Comparison of ENCODE assay signal across 21 mouse cellular contexts in the genomic region with DNA sequence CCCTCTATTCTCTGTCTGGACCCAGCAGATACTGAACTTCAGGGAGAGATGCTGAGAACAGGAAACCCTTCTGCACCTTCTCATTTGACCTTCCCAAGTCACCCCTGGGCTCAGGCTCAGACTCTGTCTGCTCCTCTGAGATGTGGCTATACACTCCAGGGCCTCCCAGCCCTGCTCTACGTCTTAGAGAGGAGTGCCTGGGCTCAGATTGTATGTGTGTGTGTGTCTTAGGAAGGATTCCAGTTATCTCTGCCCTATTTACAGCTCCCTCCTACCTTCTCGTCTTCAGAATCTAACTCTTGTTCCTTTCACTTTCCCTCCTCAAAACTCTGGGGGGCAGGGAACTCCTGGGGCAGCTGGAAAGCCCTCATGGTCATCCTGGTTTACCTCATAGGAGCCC. TPM values are rescaled to one million over a fixed set of nuclear protein-coding genes. Genes with fewer than 3 reads are reported as not detected.
DNase-seq lines count a peak whose midpoint lies in the region; ATAC-seq and TF ChIP-seq lines count a peak whose summit lies in the region.
"Had no signal": no experiment of that assay in that cellular context is flagged by ENCODE, and none has a peak within 500 bp of the region (broad histone marks: within the 10 kb centered on the region; RNA-seq: fewer than 3 reads in every experiment).

No protein-coding gene starts in this region.

- TF ChIP-seq CTCF in left cerebral cortex, adult 2 months (IDR thresholded peaks at IDR 0.05) = no peak
- TF ChIP-seq CTCF in intestine, postnatal 0 days (IDR thresholded peaks at IDR 0.05; ENCODE audit: low read depth) = no peak

- H3K27me3 ChIP-seq in intestine, postnatal 0 days (replicated peaks; ENCODE audit: control insufficient read depth, insufficient read depth, low read length) = no peaks in the 10 kb centered on the region
- no peaks in the 10 kb centered on the region for H3K27me3 ChIP-seq in stomach, embryonic 14.5 days (ENCODE audit: control insufficient read depth, insufficient read depth, low read length)
- H3K27me3 ChIP-seq in midbrain, embryonic 16.5 days (ENCODE audit: control insufficient read depth, insufficient read depth, low read depth, low read length) = no peaks in the 10 kb centered on the region
- H3K27me3 ChIP-seq: heart, embryonic 15.5 days; hindbrain, embryonic 15.5 days; kidney, embryonic 15.5 days had no signal

- WGBS in intestine, postnatal 0 days = 29% methylated on average over 2 of the region's 2 CpGs
- 43% methylated on average over 2 of the region's 2 CpGs for WGBS in stomach, embryonic 14.5 days
- 67% methylated on average over 2 of the region's 2 CpGs for WGBS in midbrain, embryonic 16.5 days

- H3K4me1 ChIP-seq in intestine, postnatal 0 days (replicated peaks; ENCODE audit: control insufficient read depth, insufficient read depth, low read length) = no peaks in the 10 kb centered on the region
- peaks cover 3% of the 10 kb centered on the region; the same call in 1 of the 2 replicates for H3K4me1 ChIP-seq in stomach, embryonic 14.5 days (ENCODE audit: control insufficient read depth, insufficient read depth, low read length)
- H3K4me1 ChIP-seq in midbrain, embryonic 16.5 days (ENCODE audit: control insufficient read depth, insufficient read depth, low read length) = no peaks in the 10 kb centered on the region
- H3K4me1 ChIP-seq: heart, embryonic 15.5 days; hindbrain, embryonic 15.5 days had no signal

- no peaks in the 10 kb centered on the region for H3K36me3 ChIP-seq in intestine, postnatal 0 days (ENCODE audit: control insufficient read depth, insufficient read depth)
- no peaks in the 10 kb centered on the region for H3K36me3 ChIP-seq in stomach, embryonic 14.5 days (ENCODE audit: control insufficient read depth, insufficient read depth, low read length)
- H3K36me3 ChIP-seq in midbrain, embryonic 16.5 days (ENCODE audit: control insufficient read depth, insufficient read depth, low read length) = no peaks in the 10 kb centered on the region
- H3K36me3 ChIP-seq: heart, embryonic 15.5 days; hindbrain, embryonic 15.5 days; kidney, embryonic 15.5 days had no signal

- no peak overlapping the region for H3K4me3 ChIP-seq in left cerebral cortex, adult 2 months
- H3K4me3 ChIP-seq in intestine, postnatal 0 days (ENCODE audit: low read depth, low read length) = no peak overlapping the region
- no peak overlapping the region for H3K4me3 ChIP-seq in stomach, embryonic 14.5 days (ENCODE audit: low read depth, low read length)
- H3K4me3 ChIP-seq in midbrain, embryonic 16.5 days (ENCODE audit: low read depth, low read length) = no peak overlapping the region
- H3K4me3 ChIP-seq: gastrocnemius, adult 2 months; heart, embryonic 15.5 days; hindbrain, embryonic 15.5 days; kidney, embryonic 15.5 days had no signal

- peak overlapping the region; percentile 9; the same call in 1 of the 2 replicates for H3K27ac ChIP-seq in left cerebral cortex, adult 2 months
- no peak overlapping the region for H3K27ac ChIP-seq in intestine, postnatal 0 days (ENCODE audit: low read depth, low read length)
- no peak overlapping the region for H3K27ac ChIP-seq in stomach, embryonic 14.5 days (ENCODE audit: low read length)
- H3K27ac ChIP-seq in midbrain, embryonic 16.5 days (ENCODE audit: low read length) = no peak overlapping the region
- H3K27ac ChIP-seq: gastrocnemius, adult 2 months; heart, embryonic 15.5 days; hindbrain, embryonic 15.5 days; kidney, embryonic 15.5 days; macrophage had no signal

- H3K9ac ChIP-seq in intestine, postnatal 0 days (ENCODE audit: low read depth, low read length) = no peak overlapping the region
- no peak overlapping the region for H3K9ac ChIP-seq in stomach, embryonic 14.5 days (replicated peaks; ENCODE audit: low read depth, low read length)
- no peak overlapping the region for H3K9ac ChIP-seq in midbrain, embryonic 16.5 days (ENCODE audit: low read depth, low read length)
- H3K9ac ChIP-seq: heart, embryonic 15.5 days; hindbrain, embryonic 15.5 days; kidney, embryonic 15.5 days had no signal

- H3K4me2 ChIP-seq in intestine, postnatal 0 days (replicated peaks; ENCODE audit: low read depth) = peak overlapping the region; percentile 37
- H3K4me2 ChIP-seq in stomach, embryonic 14.5 days (replicated peaks; ENCODE audit: low read depth, low read length) = peak overlapping the region; percentile 8; the same call in 1 of the 2 replicates
- H3K4me2 ChIP-seq in midbrain, embryonic 16.5 days (ENCODE audit: low read length) = no peak overlapping the region
- H3K4me2 ChIP-seq: heart, embryonic 15.5 days; hindbrain, embryonic 15.5 days; kidney, embryonic 15.5 days had no signal

- intact Hi-C loops in left cerebral cortex, adult 2 months (cut with DNase I) = no loop called here

- DNase-seq in left cerebral cortex, adult 2 months (ENCODE audit: extremely low spot score in 1 of 2, low spot score in 2 of 2) = no peak
- DNase-seq in left cerebral cortex, adult 8-10 months (ENCODE audit: low spot score in 2 of 2) = no peak
- no peak for DNase-seq in retina, embryonic 14.5 days (ENCODE audit: low spot score)
- DNase-seq in natural killer cell, adult 2 months (ENCODE audit: low spot score in 2 of 2) = no peak
- DNase-seq: adrenal gland, adult 2 months; cerebellum, adult 8-10 months; gastrocnemius, adult 2 months; kidney, adult 11 months; kidney, postnatal 36 days; layer of hippocampus, postnatal 36 days; right cerebral cortex, postnatal 14 days; spleen, adult 18-20 months had no signal

- ATAC-seq in intestine, postnatal 0 days = 0 out of 2 replicates have a peak, but pooled peaks have one; percentile 20
- no peak for ATAC-seq in stomach, embryonic 14.5 days (ENCODE audit: insufficient number of reproducible peaks, insufficient read depth, low FRiP score, low read depth)
- no peak for ATAC-seq in midbrain, embryonic 16.5 days
- ATAC-seq: CD4-positive, CD25-positive, alpha-beta regulatory T cell, adult 4 months had no signal

- no peaks in the 10 kb centered on the region for H3K9me3 ChIP-seq in intestine, postnatal 0 days (ENCODE audit: control insufficient read depth)
- H3K9me3 ChIP-seq in stomach, embryonic 14.5 days (ENCODE audit: control insufficient read depth, low read depth, low read length) = no peaks in the 10 kb centered on the region
- no peaks in the 10 kb centered on the region for H3K9me3 ChIP-seq in midbrain, embryonic 16.5 days (replicated peaks; ENCODE audit: control insufficient read depth, low read length, poor library complexity, severe bottlenecking)
- H3K9me3 ChIP-seq: heart, embryonic 15.5 days; hindbrain, embryonic 15.5 days; kidney, embryonic 15.5 days had no signal

RNA-seq across cellular contexts. Expression of gene Tns4, which starts 0.6 kb away (rescaled TPM):
- total RNA-seq in left cerebral cortex, adult 2 months (2021) = 1 to 10 TPM in 1 of 2 experiments, under 1 TPM in 1; 0.19 to 1.1 TPM
- total RNA-seq in left cerebral cortex, adult 8-10 months (2022) = under 1 TPM; 0.22 to 0.72 (median 0.44) TPM
- 0.39 and 0.53 TPM in 2 replicates for polyA plus RNA-seq in intestine, postnatal 0 days (2015; fragmentation: Nextera tagmentation; extraction: Ambion mirVana)
- 2.4 and 2.5 TPM in 2 replicates for polyA plus RNA-seq in stomach, embryonic 14.5 days (2014; fragmentation: Nextera tagmentation; extraction: Ambion mirVana)
- 0.04 and 0.09 TPM in 2 replicates for polyA plus RNA-seq in midbrain, embryonic 16.5 days (2015; fragmentation: Nextera tagmentation; extraction: Ambion mirVana)
- total RNA-seq: hematopoietic stem cell, adult 5-6 weeks; layer of hippocampus, postnatal 36 days had no signal

RNA-seq across cellular contexts. Expression of gene Igfbp4, which starts 47.4 kb away (rescaled TPM):
- total RNA-seq in left cerebral cortex, adult 2 months (2021) = 10 to 100 TPM; 82.8 to 88.7 TPM
- 10 to 100 TPM; 66.1 to 77.1 (median 71.3) TPM for total RNA-seq in left cerebral cortex, adult 8-10 months (2022)
- polyA plus RNA-seq in intestine, postnatal 0 days (2015; fragmentation: Nextera tagmentation; extraction: Ambion mirVana) = 174 and 176 TPM in 2 replicates
- 494 and 532 TPM in 2 replicates for polyA plus RNA-seq in stomach, embryonic 14.5 days (2014; fragmentation: Nextera tagmentation; extraction: Ambion mirVana)
- polyA plus RNA-seq in midbrain, embryonic 16.5 days (2015; fragmentation: Nextera tagmentation; extraction: Ambion mirVana) = 117 and 119 TPM in 2 replicates
